Mouse (Mus musculus) adrenal gland (tissue): Measurements from ENCODE around the gene Slc45a1.

Experiments
- intact Hi-C: fragments of 180-260 bp; cut with DNase I; formaldehyde crosslinking; loops from one replicate; pipeline ENCODE4 v1.15.1; 2025
- long read RNA-seq, 2 experiments: library from polyadenylated mRNA; unstranded; transcript quantifications; one replicate each; pipeline ENCODE4 v2.0.0; 2020; ENCODE audit warnings: borderline replicate concordance in 1 of 2; ENCODE audit not compliant: insufficient replicate concordance in 1 of 2

Gene Slc45a1
- long read RNA-seq, experiment 1, partial matches to known transcripts, result 0 of 1 reads
- long read RNA-seq, experiment 1, other reads (novel, unspliced or antisense), result 1 of 1 reads
- long read RNA-seq, experiment 2, result 0 reads

GRCm38 (mm10) chr4:150651390-150652277 lies at the start of gene Slc45a1:
Gene Slc45a1 (minus strand): TSS chr4:150652174.
- intact Hi-C loops, result no loop called here

GRCm38 (mm10) chr4:150700849-150701248 lies 48.9 kb upstream of the Slc45a1 start:
- intact Hi-C loops, result no loop called here

GRCm38 (mm10) chr4:150694434-150695108 lies 42.6 kb upstream of the Slc45a1 start:
- intact Hi-C loops, result loop anchor here (5.0 kb wide), 1 partner anchor 153 kb away; no protein-coding TSS in a partner anchor

- intact Hi-C loops, result loop anchor here (5.0 kb wide), 1 partner anchor 154 kb away; no protein-coding TSS in a partner anchor
Measured at GRCm38 (mm10) chr4:150692861-150693403, 41.0 kb upstream of the Slc45a1 start.

GRCm38 (mm10) chr4:150690759-150691158 lies 38.8 kb upstream of the Slc45a1 start:
- intact Hi-C loops, result loop anchor here (5.0 kb wide), 1 partner anchor 157 kb away; no protein-coding TSS in a partner anchor

- intact Hi-C loops, result no loop called here
Measured at GRCm38 (mm10) chr4:150689553-150689952, 37.6 kb upstream of the Slc45a1 start.

- intact Hi-C loops, result no loop called here
Measured at GRCm38 (mm10) chr4:150687126-150687753, 35.3 kb upstream of the Slc45a1 start.

- intact Hi-C loops, result no loop called here
Measured at GRCm38 (mm10) chr4:150686538-150686937, 34.6 kb upstream of the Slc45a1 start.

- intact Hi-C loops, result no loop called here
Measured at GRCm38 (mm10) chr4:150685778-150686493, 34.0 kb upstream of the Slc45a1 start.

- intact Hi-C loops, result no loop called here
Measured at GRCm38 (mm10) chr4:150685043-150685777, 33.2 kb upstream of the Slc45a1 start.

- intact Hi-C loops, result no loop called here
Measured at GRCm38 (mm10) chr4:150680373-150680772, 28.4 kb upstream of the Slc45a1 start.

GRCm38 (mm10) chr4:150678789-150679188 lies 26.8 kb upstream of the Slc45a1 start:
- intact Hi-C loops, result no loop called here

- intact Hi-C loops, result no loop called here
Measured at GRCm38 (mm10) chr4:150677846-150678224, 25.9 kb upstream of the Slc45a1 start.

GRCm38 (mm10) chr4:150677126-150677845 lies 25.3 kb upstream of the Slc45a1 start:
- intact Hi-C loops, result no loop called here

- intact Hi-C loops, result no loop called here
Measured at GRCm38 (mm10) chr4:150676029-150676428, 24.1 kb upstream of the Slc45a1 start.

- intact Hi-C loops, result no loop called here
Measured at GRCm38 (mm10) chr4:150675274-150675673, 23.3 kb upstream of the Slc45a1 start.

GRCm38 (mm10) chr4:150665806-150666205 lies 13.8 kb upstream of the Slc45a1 start:
- intact Hi-C loops, result no loop called here

GRCm38 (mm10) chr4:150664726-150665125 lies 12.8 kb upstream of the Slc45a1 start:
- intact Hi-C loops, result no loop called here

GRCm38 (mm10) chr4:150663192-150663591 lies 11.2 kb upstream of the Slc45a1 start:
- intact Hi-C loops, result no loop called here
